Mouse (Mus musculus) C2C12 (cell line): ENCODE results near the gene Lix1.

ENCODE experiments used
- CEBPB ChIP-seq: IDR thresholded peaks from one replicate; pipeline ENCODE4 v1.6.1; 2011; ENCODE audit warnings: low read depth, mild to moderate bottlenecking, control low read depth, moderate library complexity
- CTCF ChIP-seq: IDR thresholded peaks from one replicate; pipeline ENCODE4 v1.5.1; 2011; ENCODE audit not compliant: control insufficient read depth, insufficient read depth, insufficient read length
- USF1 ChIP-seq: IDR thresholded peaks from one replicate; pipeline ENCODE4 v1.6.1; 2011; ENCODE audit warnings: low read depth, mild to moderate bottlenecking, control low read depth, moderate library complexity

DNA sequence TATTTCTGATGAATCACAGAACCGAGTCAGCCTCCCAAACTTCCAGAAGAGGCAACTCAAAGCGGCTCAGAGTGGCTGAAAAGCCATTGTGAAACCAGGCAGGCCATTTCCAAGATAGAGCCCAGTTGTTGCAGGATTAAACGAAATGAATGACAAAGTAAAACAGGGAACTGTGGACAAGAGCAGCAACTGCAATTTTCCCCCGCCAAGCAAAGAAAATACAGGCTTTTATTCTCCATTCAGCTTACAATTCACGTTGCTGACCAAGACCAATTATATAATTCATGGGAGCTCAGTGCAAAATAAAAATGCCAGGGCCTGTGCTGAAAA, 46.9 kb downstream of the Lix1 start:
- TF ChIP-seq USF1 (no peak), CTCF (no peak), CEBPB (no peak)
